Mouse (Mus musculus) midbrain, embryonic 15.5 days (tissue): ENCODE results near the gene Slc22a15. TPM values are rescaled to one million over a fixed set of nuclear protein-coding genes. Genes with fewer than 3 reads are reported as not detected.
"Not testable (repeated sequence)": the region's sequence is repeated elsewhere in the genome, so short reads cannot be mapped to it uniquely, and the experiment has no call there.

ENCODE experiments used
- ATAC-seq: fragments of 200-750 bp; cut with Nextera tagmentation; replicated peaks from 2 replicates; pipeline ENCODE4 v1.8.0; 2017; ENCODE audit warnings: moderate TSS enrichment
- H3K27ac ChIP-seq: fragments of 300-500 bp; sonication (generic); 2 replicates; pipeline ENCODE4 v1.5.1; 2015; ENCODE audit warnings: mild to moderate bottlenecking, inconsistent platforms
- H3K27me3 ChIP-seq: fragments of 300-500 bp; sonication (generic); replicated peaks from 2 replicates; pipeline ENCODE4 v1.6.1; 2015; ENCODE audit warnings: inconsistent platforms
- H3K36me3 ChIP-seq: fragments of 300-500 bp; sonication (generic); replicated peaks from 2 replicates; pipeline ENCODE4 v1.6.1; 2015; ENCODE audit warnings: inconsistent platforms
- H3K4me1 ChIP-seq: fragments of 300-500 bp; sonication (generic); 2 replicates; pipeline ENCODE4 v1.6.1; 2015; ENCODE audit warnings: inconsistent platforms
- H3K4me2 ChIP-seq: fragments of 300-500 bp; sonication (generic); 2 replicates; pipeline ENCODE4 v1.6.1; 2015; ENCODE audit warnings: inconsistent platforms, mild to moderate bottlenecking, moderate library complexity
- H3K4me3 ChIP-seq: fragments of 300-500 bp; sonication (generic); 2 replicates; pipeline ENCODE4 v1.5.1; 2015; ENCODE audit warnings: mild to moderate bottlenecking, inconsistent platforms
- H3K9ac ChIP-seq: fragments of 300-500 bp; sonication (generic); 2 replicates; pipeline ENCODE4 v1.6.1; 2015; ENCODE audit warnings: mild to moderate bottlenecking, inconsistent platforms
- H3K9me3 ChIP-seq: fragments of 300-500 bp; sonication (generic); 2 replicates; pipeline ENCODE4 v1.6.1; 2016; ENCODE audit warnings: inconsistent platforms
- WGBS: fragments of 180-500 bp; shearing (Covaris S2); methylation state at CpG from one replicate; pipeline ENCODE4 v1.1.7; 2015; ENCODE audit warnings: mixed read lengths; 5-methylcytosine and 5-hydroxymethylcytosine counted together
- polyA plus RNA-seq: library from polyadenylated mRNA; unstranded; fragments of >200 nt; fragmentation: Nextera tagmentation; extraction: Ambion mirVana; gene quantifications from 2 replicates; pipeline ENCODE4 v1.2.1, GENCODE M21; 2015

The Slc22a15 gene
- polyA plus RNA-seq, 1 experiment from 2014 or later, result 7.6 TPM

DNA sequence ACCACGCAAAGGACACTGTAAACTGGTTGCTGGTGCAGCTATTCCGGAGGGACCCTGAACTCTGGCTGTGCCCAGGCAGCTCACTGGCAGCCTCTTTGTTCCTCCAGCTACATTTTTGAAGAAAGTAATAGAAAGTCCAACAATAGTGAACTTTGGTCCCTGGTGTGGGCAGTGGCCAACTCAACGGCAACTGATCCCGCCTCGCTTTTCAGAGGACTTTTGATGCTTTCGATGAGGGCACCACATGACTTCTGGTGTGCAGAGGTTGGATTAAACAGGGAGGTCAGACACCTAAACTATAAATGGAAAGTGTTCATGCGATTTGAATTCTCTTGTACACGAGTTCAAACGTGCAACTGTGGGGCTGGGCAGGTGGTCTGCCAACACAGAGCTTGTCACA, 99.9 kb downstream of the Slc22a15 start:
- H3K27me3 ChIP-seq, result no peaks in the 10 kb centered on the region
- WGBS, result 82% methylated on average over 9 of the region's 9 CpGs
- no peaks in the 10 kb centered on the region for H3K4me1 ChIP-seq
- no peaks in the 10 kb centered on the region for H3K9me3 ChIP-seq
- no peaks in the 10 kb centered on the region for H3K36me3 ChIP-seq
- ATAC-seq, result no peak
- H3K4me2 ChIP-seq, result no peak overlapping the region
- H3K4me3 ChIP-seq, result no peak overlapping the region
- H3K27ac ChIP-seq, result no peak overlapping the region
- no peak overlapping the region for H3K9ac ChIP-seq

DNA sequence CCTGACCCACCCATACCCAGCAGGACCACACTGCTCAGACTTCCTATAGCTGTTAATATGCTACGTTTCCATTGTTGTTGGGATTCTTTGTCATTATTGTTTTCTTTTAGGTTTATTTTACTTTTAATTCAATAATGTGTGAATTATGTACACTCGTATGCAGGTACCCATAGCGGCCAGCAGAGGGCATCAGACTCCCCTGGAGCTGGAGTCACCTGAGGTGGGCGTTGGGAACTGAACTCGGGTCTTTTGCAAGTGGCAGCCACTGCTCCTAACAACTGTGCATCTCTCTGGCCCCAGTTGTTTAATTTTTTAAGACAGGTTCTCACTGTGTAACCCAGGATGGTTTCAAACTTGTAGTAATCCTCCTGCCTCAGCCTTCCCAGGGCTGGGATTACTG, 102.2 kb downstream of the Slc22a15 start:
- Histone ChIP-seq H3K36me3 (no peaks in the 10 kb centered on the region), H3K4me1 (no peaks in the 10 kb centered on the region), H3K4me2 (no peak overlapping the region), H3K9ac (no peak overlapping the region), H3K27me3 (no peaks in the 10 kb centered on the region), H3K9me3 (no peaks in the 10 kb centered on the region), H3K4me3 (no peak overlapping the region), H3K27ac (no peak overlapping the region)
- 79% methylated on average over 5 of the region's 5 CpGs for WGBS
- no peak for ATAC-seq

DNA sequence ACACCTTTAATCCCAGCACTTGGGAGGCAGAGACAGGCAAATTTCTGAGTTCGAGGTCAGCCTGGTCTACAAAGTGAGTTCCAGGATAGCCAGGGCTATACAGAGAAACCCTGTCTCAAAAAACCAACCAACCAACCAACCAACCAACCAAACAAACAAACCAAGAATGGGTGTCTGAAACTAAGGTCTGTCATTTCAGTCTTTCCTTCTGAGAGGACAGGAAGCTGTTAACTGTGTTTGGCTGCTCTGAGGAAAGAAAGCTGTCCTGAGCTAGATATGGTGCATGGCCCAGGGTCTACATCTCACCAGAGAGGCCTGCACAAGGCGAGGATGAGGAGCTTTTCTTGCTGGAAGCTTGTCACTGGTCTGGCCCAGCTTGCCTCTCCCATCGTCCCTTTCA, 103.5 kb downstream of the Slc22a15 start:
- not testable (repeated sequence) for H3K4me1 ChIP-seq, H3K36me3 ChIP-seq

DNA sequence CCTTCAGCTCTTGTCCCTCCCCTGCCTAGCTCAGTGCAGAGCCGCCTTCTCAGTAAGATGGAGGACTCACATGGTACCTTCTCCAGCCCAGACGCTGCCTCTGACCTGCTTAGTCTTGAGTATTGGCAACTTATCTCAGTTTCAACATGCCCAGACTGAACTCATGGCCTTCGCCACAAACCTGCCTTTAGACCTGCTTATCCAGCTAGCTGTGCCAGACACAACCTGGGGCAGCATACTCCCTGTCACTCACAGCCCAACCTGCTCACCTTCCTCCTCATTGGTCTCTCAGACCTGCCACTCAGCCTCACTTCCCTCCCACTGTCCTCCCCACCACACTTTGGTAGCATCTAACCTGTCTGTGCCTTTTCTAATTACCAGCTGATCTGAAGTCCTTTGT, 108.2 kb downstream of the Slc22a15 start:
- H3K27me3 ChIP-seq, result no peaks in the 10 kb centered on the region
- no peaks in the 10 kb centered on the region for H3K4me1 ChIP-seq
- no peaks in the 10 kb centered on the region for H3K36me3 ChIP-seq
- H3K27ac ChIP-seq, result no peak overlapping the region
- H3K4me2 ChIP-seq, result no peak overlapping the region
- no peak overlapping the region for H3K9ac ChIP-seq
- H3K4me3 ChIP-seq, result no peak overlapping the region
- ATAC-seq, result no peak
- 91% methylated on average over 3 of the region's 3 CpGs for WGBS
- H3K9me3 ChIP-seq, result no peaks in the 10 kb centered on the region

More for the DNA sequence above, 103.5 kb downstream of the Slc22a15 start:
- H3K9me3 ChIP-seq, H3K4me3 ChIP-seq, H3K27me3 ChIP-seq, H3K4me2 ChIP-seq, ATAC-seq, H3K27ac ChIP-seq, H3K9ac ChIP-seq: not testable (repeated sequence)
- WGBS, result 80% methylated on average over 3 of the region's 3 CpGs

DNA sequence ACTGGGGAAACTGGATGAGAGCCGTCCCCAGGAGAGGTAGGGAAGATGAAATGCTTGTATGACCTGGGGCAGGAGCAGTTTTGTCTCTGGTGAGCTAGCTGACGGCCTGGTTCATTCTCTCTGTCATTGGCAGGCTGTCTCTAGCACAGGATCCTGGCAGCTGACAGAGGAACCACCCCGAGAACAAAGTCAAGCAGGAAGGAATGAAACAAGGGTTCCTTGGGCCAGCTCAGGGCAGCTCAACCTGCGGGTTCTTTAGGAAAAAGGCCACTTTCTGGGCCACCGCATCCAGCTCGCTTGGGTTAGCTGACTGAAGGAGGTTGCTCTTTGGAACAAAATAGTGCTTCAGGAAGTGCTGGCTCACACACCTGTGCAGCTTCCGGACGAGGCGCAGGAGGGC, 109.5 kb downstream of the Slc22a15 start:
- WGBS, result 80% methylated on average over 9 of the region's 9 CpGs

DNA sequence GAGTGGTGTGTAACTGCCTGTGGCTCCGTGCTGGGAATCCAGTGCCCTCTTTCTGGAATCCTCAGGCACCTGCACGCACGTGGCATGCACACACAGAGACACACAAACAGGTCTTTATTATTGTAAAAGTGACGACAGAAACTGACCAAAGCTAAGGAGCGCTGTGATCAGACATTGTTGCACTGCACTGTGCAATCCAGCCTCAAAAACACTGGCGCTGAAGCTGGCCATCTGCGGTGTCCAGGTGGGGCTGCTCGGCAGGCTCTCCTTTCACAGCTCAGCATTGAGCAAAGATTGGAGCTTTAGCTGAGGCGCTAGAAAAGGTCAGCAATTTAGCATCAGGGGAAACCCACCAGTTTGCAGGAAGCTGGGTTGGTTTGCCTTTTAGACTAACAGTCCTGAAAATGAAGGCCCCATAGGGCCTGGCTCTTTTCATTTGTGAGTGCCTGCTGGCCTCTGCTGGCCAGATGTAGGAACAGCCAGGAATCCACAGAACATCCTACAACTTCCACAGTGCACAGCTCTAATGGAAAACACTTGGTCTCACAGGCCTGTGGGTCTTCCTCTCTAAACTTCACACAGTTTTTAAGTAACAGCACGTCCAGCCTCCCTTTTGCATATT, 111.8 kb downstream of the Slc22a15 start:
- WGBS, result 61% methylated on average over 10 of the region's 10 CpGs
- ATAC-seq, result peak; percentile 94

More for the DNA sequence above, 109.5 kb downstream of the Slc22a15 start:
- Histone ChIP-seq H3K9ac (no peak overlapping the region), H3K27ac (no peak overlapping the region), H3K4me2 (no peak overlapping the region), H3K27me3 (no peaks in the 10 kb centered on the region), H3K9me3 (no peaks in the 10 kb centered on the region), H3K4me1 (no peaks in the 10 kb centered on the region), H3K4me3 (no peak overlapping the region), H3K36me3 (no peaks in the 10 kb centered on the region)
- ATAC-seq, result no peak

DNA sequence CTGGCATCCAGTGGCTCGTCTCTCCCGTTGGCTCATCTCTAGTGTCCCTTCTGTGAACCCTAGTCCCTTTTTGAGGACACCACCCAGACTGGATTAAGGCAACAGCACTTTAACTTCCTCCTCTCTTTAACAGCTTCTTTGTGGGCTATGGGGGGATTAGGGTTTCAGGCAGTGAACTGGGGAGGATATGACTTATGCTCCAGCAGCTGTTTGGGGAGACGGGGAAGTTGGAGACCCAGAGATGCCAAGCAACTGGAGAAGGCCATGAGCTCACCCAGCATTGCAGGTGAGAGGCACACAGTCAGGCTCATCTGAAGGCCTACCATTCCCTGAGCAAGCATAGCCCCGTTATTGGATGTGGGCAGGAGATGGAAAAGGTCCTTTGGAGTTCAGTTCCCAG, 112.3 kb downstream of the Slc22a15 start:
- ATAC-seq, result no peak
- no peaks in the 10 kb centered on the region for H3K9me3 ChIP-seq
- H3K9ac ChIP-seq, result no peak overlapping the region
- H3K4me1 ChIP-seq, result 0 out of 2 replicates have a peak, but pooled peaks cover 2% of the 10 kb centered on the region
- no peak overlapping the region for H3K4me2 ChIP-seq
- 75% methylated on average over 4 of the region's 4 CpGs for WGBS
- no peaks in the 10 kb centered on the region for H3K27me3 ChIP-seq
- H3K27ac ChIP-seq, result no peak overlapping the region
- H3K4me3 ChIP-seq, result no peak overlapping the region
- H3K36me3 ChIP-seq, result no peaks in the 10 kb centered on the region

More for the DNA sequence above, 111.8 kb downstream of the Slc22a15 start:
- no peaks in the 10 kb centered on the region for H3K4me1 ChIP-seq
- H3K4me3 ChIP-seq, result no peak overlapping the region
- no peaks in the 10 kb centered on the region for H3K9me3 ChIP-seq
- H3K27me3 ChIP-seq, result no peaks in the 10 kb centered on the region
- no peaks in the 10 kb centered on the region for H3K36me3 ChIP-seq
- no peak overlapping the region for H3K4me2 ChIP-seq
- peak overlapping the region; percentile 39; the same call in 1 of the 2 replicates for H3K27ac ChIP-seq
- no peak overlapping the region for H3K9ac ChIP-seq

DNA sequence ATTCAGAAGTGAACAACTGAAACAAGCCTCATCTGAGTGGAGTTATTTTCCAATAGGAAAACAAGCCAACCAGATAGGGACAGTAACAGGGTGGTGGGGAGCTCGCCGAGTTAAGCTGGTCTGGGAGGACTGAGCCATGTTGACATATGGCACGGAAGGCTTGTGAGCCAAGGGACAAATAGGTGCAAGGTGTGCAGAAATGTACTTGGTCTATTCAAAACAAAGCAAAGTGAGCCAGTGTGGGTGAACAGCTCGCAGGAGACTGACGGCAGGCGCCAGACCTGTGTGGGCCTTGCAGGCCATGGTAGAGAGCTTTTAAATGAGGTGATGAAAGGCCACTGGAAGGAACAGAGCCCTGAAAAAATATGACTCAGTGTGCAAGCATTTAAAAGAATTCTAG, 116.6 kb downstream of the Slc22a15 start:
- Histone ChIP-seq H3K4me3 (no peak overlapping the region), H3K4me2 (no peak overlapping the region), H3K27ac (no peak overlapping the region), H3K27me3 (no peaks in the 10 kb centered on the region), H3K9me3 (no peaks in the 10 kb centered on the region), H3K4me1 (peaks cover 21% of the 10 kb centered on the region), H3K9ac (no peak overlapping the region), H3K36me3 (no peaks in the 10 kb centered on the region)
- no peak for ATAC-seq
- 89% methylated on average over 6 of the region's 6 CpGs for WGBS

DNA sequence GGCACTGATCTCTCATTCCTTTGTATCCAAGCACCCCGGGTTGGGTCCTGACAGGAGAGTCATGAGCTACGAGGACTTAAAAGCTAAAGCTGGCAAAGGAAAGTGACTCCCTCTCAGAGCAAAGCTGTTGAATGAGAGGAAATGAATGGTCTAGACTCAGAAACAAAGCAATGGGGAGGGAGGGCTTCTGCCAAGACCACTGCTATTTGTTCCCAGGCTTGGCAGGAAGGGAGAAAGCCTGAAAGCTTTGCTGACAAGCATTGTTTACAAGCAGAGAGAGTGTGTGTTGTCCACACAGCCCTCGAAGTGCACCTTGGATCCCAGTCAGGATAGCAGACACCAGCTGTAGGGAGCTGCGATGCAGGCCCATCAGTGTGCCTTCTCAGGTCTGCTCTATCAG, 117.3 kb downstream of the Slc22a15 start:
- Histone ChIP-seq H3K36me3 (no peaks in the 10 kb centered on the region), H3K9ac (no peak overlapping the region), H3K4me2 (no peak overlapping the region), H3K27me3 (no peaks in the 10 kb centered on the region), H3K27ac (no peak overlapping the region), H3K4me3 (no peak overlapping the region), H3K4me1 (peaks cover 21% of the 10 kb centered on the region), H3K9me3 (no peaks in the 10 kb centered on the region)
- 35% methylated on average over 4 of the region's 4 CpGs for WGBS
- ATAC-seq, result peak; percentile 48; the same call in 1 of the 2 replicates

DNA sequence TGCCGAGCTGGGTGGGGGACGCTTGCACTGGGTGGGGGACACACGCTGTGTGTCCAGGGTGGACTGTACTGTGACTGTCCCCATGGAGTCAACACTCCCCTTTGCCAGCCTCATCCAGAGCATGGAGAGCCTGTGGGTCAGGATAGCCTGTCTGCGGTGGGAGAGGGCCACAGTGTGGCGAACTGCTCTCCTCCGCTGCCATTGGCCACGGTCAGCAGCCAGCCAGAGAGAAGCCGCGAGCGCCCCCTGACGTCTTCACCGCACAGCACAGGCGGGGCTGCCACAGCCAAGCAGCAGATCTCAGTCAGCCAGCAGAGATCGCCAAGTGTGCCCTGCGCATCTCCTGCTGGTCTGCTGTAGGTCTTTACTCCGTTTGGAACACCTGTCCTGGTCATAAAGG, 118.1 kb downstream of the Slc22a15 start:
- H3K36me3 ChIP-seq, result no peaks in the 10 kb centered on the region
- 7% methylated on average over 16 of the region's 16 CpGs for WGBS
- H3K9ac ChIP-seq, result no peak overlapping the region
- no peaks in the 10 kb centered on the region for H3K9me3 ChIP-seq
- peak; percentile 90 for ATAC-seq
- peak overlapping the region; percentile 43; the same call in 1 of the 2 replicates for H3K27ac ChIP-seq
- peaks cover 21% of the 10 kb centered on the region for H3K4me1 ChIP-seq
- no peak overlapping the region for H3K4me3 ChIP-seq
- H3K4me2 ChIP-seq, result peak overlapping the region; percentile 10; the same call in 1 of the 2 replicates
- H3K27me3 ChIP-seq, result no peaks in the 10 kb centered on the region

Other genes with a start within 250 kb of the Slc22a15 start
- 0.14 and 0.21 TPM in 2 replicates for gene Mab21l3, start 75.5 kb downstream of the Slc22a15 start, polyA plus RNA-seq
- gene Nhlh2, start 85.6 kb upstream of the Slc22a15 start, polyA plus RNA-seq, result 38.8 and 44.3 TPM in 2 replicates
- gene Casq2, start 162.0 kb upstream of the Slc22a15 start, polyA plus RNA-seq, result 0.22 and 0.25 TPM in 2 replicates